Mouse (Mus musculus) cerebellum, adult 11-12 months (tissue): ENCODE results near the gene Entpd7.
A peak's percentile ranks its signal among the peaks of the same experiment; 100 is the strongest.

ENCODE experiments used
- DNase-seq: peaks from one replicate; pipeline ENCODE4 v3.0.0; 2022

Entpd7 gene

GRCm38 (mm10) chr19:43689419-43690246, at the start of gene Entpd7:
Gene Entpd7 (plus strand): TSS chr19:43689672.
- peak; percentile 97 for DNase-seq

- no peak for DNase-seq
Observed at GRCm38 (mm10) chr19:43641833-43642232, 47.6 kb upstream of the Entpd7 start.

GRCm38 (mm10) chr19:43642843-43643242, 46.6 kb upstream of the Entpd7 start:
- DNase-seq = no peak

GRCm38 (mm10) chr19:43645508-43645907, 44.0 kb upstream of the Entpd7 start:
- DNase-seq = no peak

GRCm38 (mm10) chr19:43646852-43647251, 42.6 kb upstream of the Entpd7 start:
- DNase-seq = no peak

GRCm38 (mm10) chr19:43647261-43647660, 42.2 kb upstream of the Entpd7 start:
- no peak for DNase-seq

- no peak for DNase-seq
Observed at GRCm38 (mm10) chr19:43648343-43648742, 41.1 kb upstream of the Entpd7 start.

GRCm38 (mm10) chr19:43651241-43651785, 38.2 kb upstream of the Entpd7 start:
- DNase-seq = no peak

GRCm38 (mm10) chr19:43655735-43656492, 33.6 kb upstream of the Entpd7 start:
- DNase-seq = peak; percentile 32

GRCm38 (mm10) chr19:43659632-43660031, 29.8 kb upstream of the Entpd7 start:
- DNase-seq = no peak

GRCm38 (mm10) chr19:43660774-43661173, 28.7 kb upstream of the Entpd7 start:
- DNase-seq = no peak

- peak; percentile 20 for DNase-seq
Observed at GRCm38 (mm10) chr19:43662176-43662967, 27.1 kb upstream of the Entpd7 start.

GRCm38 (mm10) chr19:43663471-43663870, 26.0 kb upstream of the Entpd7 start:
- no peak for DNase-seq

- peak; percentile 25 for DNase-seq
Observed at GRCm38 (mm10) chr19:43665441-43666048, 23.9 kb upstream of the Entpd7 start.

- DNase-seq = peak; percentile 12
Observed at GRCm38 (mm10) chr19:43666661-43667429, 22.6 kb upstream of the Entpd7 start.

- no peak for DNase-seq
Observed at GRCm38 (mm10) chr19:43667430-43667809, 22.1 kb upstream of the Entpd7 start.

- DNase-seq = no peak
Observed at GRCm38 (mm10) chr19:43669136-43669759, 20.2 kb upstream of the Entpd7 start.

GRCm38 (mm10) chr19:43671054-43671453, 18.4 kb upstream of the Entpd7 start:
- peak; percentile 14 for DNase-seq

GRCm38 (mm10) chr19:43673513-43674315, 15.8 kb upstream of the Entpd7 start:
- DNase-seq = no peak

- no peak for DNase-seq
Observed at GRCm38 (mm10) chr19:43674316-43674689, 15.2 kb upstream of the Entpd7 start.
